Mouse (Mus musculus) c-Kit-positive CD71-positive TER-119-positive erythroid progenitor cells, embryonic 14.5 days (primary cell): ENCODE results near the gene Rgs7bp.

ENCODE experiments used
- DNase-seq: peaks from one replicate; pipeline ENCODE4 v3.0.0-alpha.2; 2013; ENCODE audit warnings: low spot score

Gene Rgs7bp

GRCm38 (mm10) chr13:105054181-105054940, at the start of gene Rgs7bp:
Gene Rgs7bp (minus strand): TSS chr13:105054930.
- DNase-seq, result no peak

GRCm38 (mm10) chr13:105104385-105104784, 49.7 kb upstream of the Rgs7bp start:
- DNase-seq, result no peak

GRCm38 (mm10) chr13:105100705-105101104, 46.0 kb upstream of the Rgs7bp start:
- no peak for DNase-seq

GRCm38 (mm10) chr13:105096316-105096715, 41.6 kb upstream of the Rgs7bp start:
- DNase-seq, result no peak

GRCm38 (mm10) chr13:105089276-105089675, 34.5 kb upstream of the Rgs7bp start:
- DNase-seq, result no peak

- DNase-seq, result no peak
These were observed 27.1 kb upstream of the Rgs7bp start, which contains the start of gene 4933425L06Rik for GRCm38 (mm10) chr13:105081862-105082261. Gene 4933425L06Rik (plus strand): TSS chr13:105082122.

GRCm38 (mm10) chr13:105066890-105067845, 12.4 kb upstream of the Rgs7bp start:
- no peak for DNase-seq

GRCm38 (mm10) chr13:105066119-105066518, 11.4 kb upstream of the Rgs7bp start:
- DNase-seq, result no peak

GRCm38 (mm10) chr13:105055374-105055773, 644 bp upstream of the Rgs7bp start:
- no peak for DNase-seq

- DNase-seq, result no peak
These were observed 195 bp upstream of the Rgs7bp start for GRCm38 (mm10) chr13:105054941-105055309.

GRCm38 (mm10) chr13:105053618-105054017, 1.1 kb downstream of the Rgs7bp start:
- DNase-seq, result no peak

GRCm38 (mm10) chr13:105051432-105051831, 3.3 kb downstream of the Rgs7bp start:
- no peak for DNase-seq

- peak; percentile 8 for DNase-seq
These were observed 6.1 kb downstream of the Rgs7bp start for GRCm38 (mm10) chr13:105048662-105049061.

- no peak for DNase-seq
These were observed 7.4 kb downstream of the Rgs7bp start for GRCm38 (mm10) chr13:105047377-105047776.

- DNase-seq, result no peak
These were observed 10.8 kb downstream of the Rgs7bp start for GRCm38 (mm10) chr13:105043882-105044281.

GRCm38 (mm10) chr13:105038334-105038733, 16.4 kb downstream of the Rgs7bp start:
- no peak for DNase-seq

GRCm38 (mm10) chr13:105037816-105038215, 16.9 kb downstream of the Rgs7bp start:
- no peak for DNase-seq

GRCm38 (mm10) chr13:105031882-105032281, 22.8 kb downstream of the Rgs7bp start:
- DNase-seq, result no peak

GRCm38 (mm10) chr13:105028276-105028675, 26.5 kb downstream of the Rgs7bp start:
- DNase-seq, result no peak

GRCm38 (mm10) chr13:105016577-105016976, 38.2 kb downstream of the Rgs7bp start:
- no peak for DNase-seq

GRCm38 (mm10) chr13:105015710-105016404, 38.9 kb downstream of the Rgs7bp start:
- no peak for DNase-seq

GRCm38 (mm10) chr13:105011300-105011699, 43.4 kb downstream of the Rgs7bp start:
- no peak for DNase-seq
